Mouse (Mus musculus) CD4-positive helper T cell, adult 2 months (primary cell): ENCODE results near the gene Zfp229.
"Not testable (repeated sequence)": the region's sequence is repeated elsewhere in the genome, so short reads cannot be mapped to it uniquely, and the experiment has no call there.

Source experiments
- DNase-seq: peaks from one replicate; pipeline ENCODE4 v3.0.0-alpha.2; 2012; ENCODE audit warnings: low read depth, missing footprints, low spot score

The Zfp229 gene

DNA sequence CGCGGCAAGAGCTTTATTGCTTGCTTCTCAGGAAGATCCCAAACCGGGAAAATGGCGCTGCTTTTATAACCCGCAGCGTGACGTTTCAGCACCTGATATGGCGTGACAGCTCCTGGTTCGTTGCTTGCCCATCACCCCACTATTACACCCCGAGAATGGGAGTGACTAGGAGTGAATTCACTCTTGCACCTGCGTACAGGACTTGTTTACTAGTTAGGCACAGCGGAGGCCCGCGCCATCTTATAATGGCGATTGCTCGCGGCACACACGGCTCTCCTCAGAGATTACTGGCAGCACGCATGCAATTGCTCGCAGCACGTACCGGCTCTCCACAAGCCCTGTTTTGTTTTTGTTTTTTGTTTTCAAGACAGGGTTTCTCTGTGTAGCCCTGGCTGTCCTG lies at the start of gene Zfp229:
Gene Zfp229, plus strand, starts transcription at position 301 of the 400 bp plus-strand sequence.
- DNase-seq: not testable (repeated sequence)

DNA sequence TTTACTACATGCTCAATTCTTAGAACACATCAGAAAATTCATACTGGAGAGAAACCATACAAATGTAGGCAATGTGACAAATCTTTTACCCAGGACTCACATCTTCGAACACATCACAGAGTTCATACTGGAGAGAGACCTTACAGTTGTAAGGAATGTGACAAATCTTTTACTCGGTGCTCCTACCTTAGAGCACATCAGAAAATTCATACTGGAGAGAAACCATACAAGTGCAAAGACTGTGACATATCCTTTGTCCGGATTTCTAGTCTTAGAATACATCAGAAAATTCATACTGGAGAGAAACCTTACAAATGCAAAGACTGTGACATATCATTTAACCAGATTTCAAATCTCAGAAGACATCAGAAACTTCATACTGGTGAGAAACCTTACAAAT lies 39.0 kb upstream of the Zfp229 start, which contains the start of gene Gm10226:
Gene Gm10226, plus strand, starts transcription at position 301 of the 400 bp plus-strand sequence.
- DNase-seq: no peak

DNA sequence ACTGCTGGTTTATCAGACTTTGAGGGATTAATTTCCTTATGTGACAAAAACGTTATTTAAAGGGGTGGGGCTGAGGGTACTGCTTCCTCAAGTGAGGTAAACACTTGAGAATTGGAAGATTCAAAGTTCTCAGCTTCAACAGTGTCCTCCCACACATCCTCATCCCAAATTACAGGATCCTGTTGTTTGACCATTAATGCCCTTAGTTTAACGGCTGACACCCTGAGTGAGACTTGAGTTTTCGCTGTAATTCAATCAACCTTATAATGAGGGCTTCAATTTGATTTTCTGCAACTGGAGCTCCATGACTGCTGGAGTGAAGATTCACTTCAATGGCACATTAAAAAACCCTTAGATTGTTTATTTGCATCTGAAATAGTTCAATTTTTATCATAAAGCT lies 37.3 kb upstream of the Zfp229 start:
- no peak for DNase-seq

DNA sequence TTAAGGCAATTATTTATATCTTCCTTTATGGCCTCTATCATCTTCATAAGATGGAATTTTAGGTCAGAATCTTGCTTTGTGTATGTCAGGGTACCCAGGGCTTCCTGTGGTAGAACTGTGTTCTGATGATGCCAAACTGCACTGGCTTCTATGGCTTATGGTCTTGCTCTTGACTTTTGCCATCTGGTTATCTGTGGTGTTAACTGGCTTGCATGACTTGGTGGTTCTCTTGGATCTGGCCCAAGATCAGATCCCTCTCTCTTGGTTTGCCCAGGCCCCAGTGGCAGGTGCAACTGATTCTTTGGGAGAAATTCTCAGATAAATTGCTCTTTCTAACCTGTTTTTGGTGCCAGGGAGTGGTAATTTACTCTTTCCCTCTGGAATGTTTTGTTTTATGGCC lies 34.5 kb upstream of the Zfp229 start:
- no peak for DNase-seq

DNA sequence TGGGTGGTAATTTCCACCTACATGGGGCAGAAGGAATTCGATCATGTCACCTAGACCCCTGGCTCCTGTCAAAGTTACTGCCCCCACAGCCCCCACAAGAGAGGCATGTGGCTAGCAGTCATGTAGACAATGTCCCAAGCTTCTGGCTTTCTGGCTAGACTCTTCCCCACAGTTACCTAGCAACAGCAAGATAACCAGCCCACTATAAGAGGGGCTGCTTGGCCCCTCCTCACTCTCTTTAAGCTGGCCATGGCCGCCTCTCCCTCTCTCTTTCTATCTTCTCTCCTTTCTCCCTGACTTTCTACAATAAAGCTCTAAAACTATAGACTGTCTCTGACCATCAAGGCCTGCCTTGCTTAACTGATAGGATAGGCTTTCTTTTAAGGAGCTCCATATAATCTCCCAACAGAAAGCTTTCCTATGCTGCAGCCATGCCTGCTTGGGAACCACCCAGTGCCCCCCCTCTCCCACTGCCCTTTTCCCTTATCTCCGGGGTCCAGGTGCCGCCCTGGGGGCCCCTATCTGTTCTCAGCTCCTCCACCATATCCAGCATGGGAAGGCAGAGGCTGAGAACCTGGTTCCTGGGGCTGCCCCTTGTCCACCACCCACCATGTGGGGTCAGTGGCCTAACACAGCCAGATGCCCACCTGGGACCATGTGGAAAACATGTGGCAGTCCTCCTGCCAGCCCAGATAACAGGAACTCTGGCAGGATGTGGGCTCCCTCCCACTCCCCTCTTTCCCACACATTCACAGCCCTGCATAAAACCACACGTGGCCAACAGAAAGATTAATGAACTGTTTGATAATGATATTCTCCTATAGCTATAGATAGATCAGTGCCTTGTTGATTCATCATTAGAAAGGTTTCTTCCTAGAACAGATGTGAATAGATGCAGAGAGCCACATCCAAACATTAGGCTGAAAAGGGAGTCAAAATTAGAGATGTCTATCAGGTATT lies 28.0 kb upstream of the Zfp229 start:
- DNase-seq: no peak

DNA sequence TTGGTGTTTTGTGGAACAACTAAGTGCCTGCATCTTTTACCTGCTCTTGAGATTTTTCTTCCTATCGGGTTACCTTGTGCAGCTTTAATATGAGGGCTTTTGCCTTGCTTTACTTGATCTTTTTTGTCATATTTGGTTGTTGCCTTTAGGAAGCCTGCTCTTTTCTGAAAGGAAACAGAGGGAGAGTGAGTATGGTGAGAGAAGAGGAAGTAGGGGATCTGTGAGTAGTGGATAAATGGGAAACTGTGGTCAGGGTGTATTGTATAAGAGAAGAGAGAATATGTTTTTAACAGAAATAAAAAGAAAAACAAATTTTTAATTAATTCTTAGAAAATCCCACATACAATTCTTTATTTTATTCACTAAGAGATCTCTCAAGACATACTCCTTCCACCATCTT lies 27.2 kb upstream of the Zfp229 start:
- no peak for DNase-seq

DNA sequence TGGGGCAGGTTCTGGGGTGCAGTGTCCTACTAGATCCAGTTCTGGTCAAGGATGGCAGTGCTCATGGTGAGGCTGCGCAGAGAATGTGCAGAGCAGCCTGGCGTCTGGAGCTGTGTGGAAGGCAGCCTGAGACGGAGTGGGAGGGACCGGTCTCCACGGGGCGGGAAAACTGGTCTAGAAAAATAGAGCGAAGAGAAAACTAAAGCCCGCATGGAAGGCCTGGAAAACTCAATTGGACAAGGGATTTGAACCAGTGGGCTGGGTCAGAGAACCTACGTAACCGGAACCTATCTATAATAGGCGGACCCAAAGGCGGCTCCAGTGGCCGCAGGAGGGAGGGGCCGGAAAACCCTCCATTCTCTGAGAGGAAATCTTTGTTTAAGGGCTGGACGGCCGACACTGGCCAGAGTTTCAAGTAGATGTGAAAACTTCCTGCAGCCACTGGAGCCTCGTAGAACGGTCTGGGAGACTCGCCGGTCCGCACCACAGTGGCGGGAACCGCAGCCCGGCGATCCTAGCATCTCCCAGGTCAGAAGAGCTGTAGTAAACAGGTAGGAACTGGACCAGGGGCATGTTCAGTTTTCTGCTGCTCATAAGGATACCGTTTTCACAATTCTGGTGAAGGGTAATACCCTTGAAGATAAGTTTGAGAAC lies 23.1 kb upstream of the Zfp229 start, which contains the start of gene Zfp760:
Gene Zfp760, plus strand, starts transcription at position 399 of the 654 bp plus-strand sequence.
- DNase-seq: peak; percentile 58

DNA sequence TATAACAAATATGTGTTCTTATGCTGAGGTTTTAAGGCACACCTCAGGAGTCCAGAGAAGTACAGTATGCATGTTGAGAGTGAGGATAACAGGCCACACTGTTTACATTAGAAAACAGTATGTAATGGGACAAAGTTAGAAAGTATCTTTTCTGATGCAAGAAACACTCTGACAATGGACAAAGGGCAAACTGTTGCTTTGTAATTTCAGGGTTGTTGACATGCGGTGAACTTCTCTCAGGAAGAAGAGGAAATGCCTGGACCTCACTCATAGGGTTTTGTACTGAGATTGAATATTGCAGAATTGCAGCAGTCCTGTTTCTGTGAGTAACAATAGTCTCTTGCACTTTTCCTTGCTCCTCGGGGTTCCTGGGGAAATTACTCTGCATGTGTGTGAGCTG lies 22.2 kb upstream of the Zfp229 start:
- DNase-seq: no peak

DNA sequence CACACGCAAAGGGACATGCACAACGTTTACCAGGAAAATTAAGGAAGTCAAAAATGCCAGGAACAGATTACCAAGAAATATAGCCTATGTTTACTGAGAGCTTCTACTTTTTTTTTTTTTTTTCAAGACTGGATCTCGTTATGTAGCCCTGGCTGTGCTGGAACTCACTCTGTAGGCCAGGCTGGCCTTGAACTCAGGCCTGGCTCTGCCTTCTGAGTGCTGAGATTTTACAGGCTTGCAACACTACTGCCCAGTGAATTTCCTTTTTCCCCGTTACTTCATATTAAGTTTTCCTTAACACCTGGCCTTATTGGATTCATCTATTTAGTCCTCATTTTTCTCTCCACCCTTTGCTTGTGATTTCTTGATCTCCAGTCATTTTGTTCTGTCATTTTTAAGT lies 2.5 kb downstream of the Zfp229 start:
- DNase-seq: no peak

DNA sequence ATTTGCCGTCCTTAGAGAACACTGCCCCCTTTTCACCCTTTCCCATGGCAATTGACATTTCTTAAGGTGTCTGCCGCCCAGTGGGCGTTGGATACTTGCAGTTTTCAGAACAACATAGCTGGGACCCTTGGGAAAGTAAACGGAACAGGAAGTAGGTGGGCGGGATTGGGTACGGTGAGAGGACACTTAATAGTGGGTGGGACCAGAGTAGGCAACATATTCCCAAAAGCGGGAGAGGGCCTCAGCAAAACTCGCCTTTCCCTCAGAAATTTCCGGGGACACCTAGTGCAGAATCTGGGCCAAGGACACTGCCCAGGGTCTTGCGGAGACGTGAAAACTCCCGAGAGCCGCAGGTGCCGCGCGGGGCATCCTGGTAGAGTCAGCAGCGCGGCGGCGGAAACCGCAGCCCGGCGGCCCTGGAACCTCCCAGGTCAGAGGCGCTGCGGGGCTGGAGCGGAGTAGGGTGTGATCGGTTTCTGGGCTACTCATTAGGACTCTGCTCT lies 3.0 kb downstream of the Zfp229 start:
- peak; percentile 47 for DNase-seq

DNA sequence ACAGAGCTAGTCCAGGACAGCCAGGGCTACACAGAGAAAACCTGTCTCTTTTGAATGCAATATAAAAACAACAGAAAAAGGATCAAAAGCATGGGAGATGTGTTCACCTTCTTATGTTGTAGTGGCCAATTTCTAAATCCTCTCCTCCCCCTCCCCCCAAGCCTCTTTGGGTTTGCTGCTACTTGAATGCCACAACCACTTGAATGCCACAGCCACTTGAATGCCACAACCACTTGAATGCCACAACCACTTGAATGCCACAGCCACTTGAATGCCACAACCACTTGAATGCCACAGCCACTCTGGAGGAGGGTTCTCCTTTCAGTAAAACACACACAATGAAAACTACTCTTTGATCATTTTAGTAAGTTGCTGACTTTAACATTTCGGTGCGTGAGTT lies 22.2 kb downstream of the Zfp229 start:
- no peak for DNase-seq

DNA sequence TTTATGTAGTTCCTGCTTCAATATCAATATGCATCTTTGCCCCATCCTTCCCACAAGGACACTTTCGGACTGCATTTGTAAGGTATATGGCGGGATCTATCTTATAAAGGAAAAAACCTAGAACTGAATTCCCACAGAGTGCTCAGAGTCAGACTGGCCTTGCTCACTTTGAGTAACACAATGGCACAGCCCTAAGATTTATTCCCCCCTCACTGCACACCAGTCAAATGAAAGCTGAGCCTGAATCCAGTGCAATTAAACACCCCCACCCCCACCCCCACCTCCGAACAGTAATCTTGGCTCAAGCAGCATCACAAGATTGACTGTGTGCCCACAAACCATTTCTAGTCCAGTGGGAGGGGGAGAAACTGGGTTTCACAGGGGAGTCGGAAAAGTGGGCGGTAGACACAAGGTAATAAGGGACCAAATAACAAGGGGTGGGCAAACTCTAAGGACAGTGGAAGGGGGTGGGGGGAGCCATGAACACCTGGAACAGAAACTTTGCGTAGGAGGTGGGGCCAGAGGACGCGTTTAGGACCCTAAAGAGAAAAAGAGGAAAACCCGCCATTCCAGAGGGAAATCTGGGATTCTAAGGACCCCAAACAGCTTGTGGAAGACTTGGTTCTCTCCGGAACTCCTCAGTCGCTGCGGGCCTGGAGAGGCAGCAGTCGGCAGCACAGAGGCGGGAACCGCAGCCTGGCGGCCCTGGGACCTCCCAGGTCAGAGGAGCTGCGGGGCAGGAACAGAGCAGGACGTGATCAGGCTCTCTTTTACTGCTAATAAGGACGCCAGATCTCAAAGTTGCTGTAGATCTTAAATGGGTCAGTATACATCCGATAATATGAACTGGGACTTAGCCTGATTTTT lies 23.0 kb downstream of the Zfp229 start:
- no peak for DNase-seq

DNA sequence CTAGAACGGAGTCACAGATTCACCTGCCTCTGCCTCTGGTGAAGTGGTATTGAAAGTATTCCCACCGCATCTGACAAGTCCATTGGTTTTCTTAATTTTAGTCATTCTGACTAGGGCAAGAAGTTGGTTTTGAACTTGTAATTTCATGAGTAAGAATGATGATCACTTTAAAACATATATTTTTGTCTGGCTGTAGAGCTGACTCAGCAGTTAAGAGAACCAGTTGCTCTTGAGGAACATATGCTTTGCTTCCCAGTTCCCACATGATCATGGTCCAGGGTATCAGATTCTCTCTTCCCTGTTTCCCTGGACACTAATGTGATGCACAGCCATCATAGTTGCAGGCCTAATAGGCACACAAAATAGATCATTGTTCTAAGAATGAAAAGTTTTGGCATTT lies 39.7 kb downstream of the Zfp229 start:
- no peak for DNase-seq

DNA sequence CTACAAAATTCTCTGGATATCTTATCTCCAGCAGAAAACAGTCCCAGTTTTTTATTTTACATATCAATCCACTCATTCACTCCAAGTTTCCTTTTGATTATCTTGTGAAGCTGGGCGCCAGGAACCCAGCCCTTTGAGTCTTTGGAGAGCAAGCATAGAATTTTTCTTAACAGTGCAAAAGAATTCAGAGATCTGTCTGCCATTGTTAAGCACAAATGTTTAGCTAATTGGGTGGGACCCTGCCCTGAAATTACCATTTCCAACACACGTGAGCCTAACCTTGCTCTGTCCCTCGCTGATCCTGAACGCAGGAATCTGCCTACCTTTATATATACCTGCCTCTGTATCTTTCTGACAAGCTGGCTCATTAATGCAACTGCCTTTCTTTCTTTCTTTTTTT lies 61.7 kb downstream of the Zfp229 start:
- DNase-seq: no peak

DNA sequence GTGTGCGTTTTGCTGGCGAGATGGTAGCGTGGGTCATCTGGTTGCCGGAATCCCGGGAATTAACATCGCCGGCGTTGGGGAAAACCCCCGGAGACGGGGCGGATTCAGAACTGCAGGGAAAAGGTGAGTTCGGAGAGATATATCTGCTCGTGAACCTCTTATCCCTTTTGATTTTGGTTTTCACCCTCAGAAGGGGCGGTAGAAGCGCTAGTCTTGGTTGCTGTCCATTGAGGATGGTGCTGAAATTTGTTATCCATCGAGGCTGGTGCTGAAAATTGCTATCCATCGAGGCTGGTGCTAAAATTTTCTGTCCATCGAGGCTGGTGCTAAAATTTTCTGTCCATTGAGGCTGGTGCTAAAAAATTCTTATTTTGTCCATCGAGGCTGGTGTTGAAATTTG lies 70.8 kb downstream of the Zfp229 start:
- not testable (repeated sequence) for DNase-seq
